Mouse (Mus musculus): Measurements from ENCODE around the gene Pex26.

Pex26 gene

DNA sequence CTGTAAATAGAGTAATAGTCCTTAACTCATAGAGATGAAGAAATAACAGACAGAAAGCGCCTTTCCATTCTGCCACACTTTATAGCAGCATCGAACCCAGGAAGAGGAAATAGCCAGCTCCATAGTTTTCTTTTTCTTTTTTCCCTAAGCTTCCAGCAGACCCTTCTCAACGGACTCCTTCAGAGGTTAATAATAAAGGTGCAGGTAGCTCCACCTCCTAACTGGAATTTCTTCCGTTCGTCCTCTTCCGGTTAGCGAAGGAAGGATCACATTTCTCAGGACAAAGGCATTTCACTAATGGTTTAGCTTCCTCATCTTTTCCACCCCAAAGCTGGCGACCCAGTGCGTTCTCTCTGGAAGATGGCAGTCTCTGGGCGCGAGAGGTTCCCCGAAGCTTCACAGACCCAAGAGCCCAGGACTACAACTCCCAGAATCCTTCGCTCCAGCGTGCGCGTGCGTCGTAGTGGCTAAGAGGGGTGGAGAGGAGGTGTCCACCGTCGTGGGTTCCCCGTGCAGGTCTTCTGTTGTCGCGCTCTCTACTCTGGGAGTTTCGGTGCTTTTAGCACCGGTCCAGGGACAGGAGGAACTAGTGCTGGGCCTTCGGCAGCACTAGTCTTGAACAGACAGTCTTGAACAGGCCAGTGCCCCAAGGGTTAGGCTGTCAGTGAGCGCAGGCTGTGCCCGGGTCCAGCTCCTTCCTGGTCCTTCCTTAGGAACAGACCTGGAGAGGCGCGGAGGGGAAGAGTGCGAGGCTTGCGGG lies at the start of gene Pex26:
TSS of gene Pex26 (plus strand) at position 254 of the 760 bp plus-strand sequence.
- DNase-seq = peak; percentile 93

DNA sequence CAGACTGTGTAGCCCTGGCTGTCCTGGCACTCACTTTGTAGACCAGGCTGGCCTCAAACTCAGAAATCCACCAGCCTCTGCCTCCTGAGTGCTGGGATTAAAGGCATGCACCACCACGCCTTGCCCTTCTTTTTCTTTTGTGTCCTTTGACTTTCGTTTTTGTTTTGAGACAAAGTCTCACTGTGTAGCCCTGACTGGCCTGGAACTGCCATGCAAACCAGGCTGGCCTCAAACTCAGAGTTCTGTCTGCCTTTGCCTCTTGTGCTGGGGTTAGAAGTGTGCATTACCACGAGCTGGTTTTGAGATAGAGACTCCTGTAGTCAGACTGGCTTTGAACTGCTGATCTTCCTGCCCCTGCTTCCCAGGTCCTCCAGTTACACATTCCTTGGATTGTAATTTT lies 49.2 kb upstream of the Pex26 start:
- no peak for DNase-seq

DNA sequence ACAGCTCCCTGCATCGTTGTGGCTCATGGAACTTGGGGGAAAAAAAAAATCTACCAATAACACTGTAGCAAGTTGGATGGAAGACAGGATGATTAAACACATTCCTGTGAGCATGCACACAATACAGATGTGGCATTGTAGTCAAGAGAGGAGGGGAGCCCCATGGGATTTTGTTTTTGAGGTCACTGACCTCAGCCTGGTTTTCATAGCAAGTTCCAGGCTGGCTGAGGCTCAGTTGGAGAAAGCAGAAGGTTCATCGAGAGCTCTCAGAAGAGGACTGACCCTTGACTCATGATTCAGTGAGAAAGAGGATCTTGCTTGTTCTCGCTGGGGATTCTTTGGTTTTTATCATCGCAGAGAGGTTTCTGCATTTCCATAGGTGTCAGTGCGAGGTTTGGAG lies 48.6 kb upstream of the Pex26 start:
- DNase-seq = no peak

DNA sequence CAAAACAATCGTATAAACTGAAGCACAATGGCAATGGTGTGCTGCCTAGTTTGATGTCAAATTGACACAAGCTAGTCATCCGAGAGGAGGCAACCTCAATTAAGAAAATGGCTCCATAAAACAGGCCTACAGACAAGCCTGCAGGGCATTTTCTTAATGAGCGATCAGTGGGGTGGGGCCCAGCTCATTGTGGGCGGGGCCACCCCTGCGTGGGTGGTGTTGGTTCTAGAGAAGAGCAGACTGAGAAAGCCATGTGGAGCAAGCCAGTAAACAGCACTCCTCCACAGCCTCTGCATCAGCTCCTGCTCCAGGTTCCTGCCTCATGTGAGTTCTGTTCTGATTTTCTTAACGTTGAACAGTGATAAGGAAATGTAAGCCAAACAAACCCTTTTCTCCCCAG lies 46.2 kb upstream of the Pex26 start:
- DNase-seq = no peak

DNA sequence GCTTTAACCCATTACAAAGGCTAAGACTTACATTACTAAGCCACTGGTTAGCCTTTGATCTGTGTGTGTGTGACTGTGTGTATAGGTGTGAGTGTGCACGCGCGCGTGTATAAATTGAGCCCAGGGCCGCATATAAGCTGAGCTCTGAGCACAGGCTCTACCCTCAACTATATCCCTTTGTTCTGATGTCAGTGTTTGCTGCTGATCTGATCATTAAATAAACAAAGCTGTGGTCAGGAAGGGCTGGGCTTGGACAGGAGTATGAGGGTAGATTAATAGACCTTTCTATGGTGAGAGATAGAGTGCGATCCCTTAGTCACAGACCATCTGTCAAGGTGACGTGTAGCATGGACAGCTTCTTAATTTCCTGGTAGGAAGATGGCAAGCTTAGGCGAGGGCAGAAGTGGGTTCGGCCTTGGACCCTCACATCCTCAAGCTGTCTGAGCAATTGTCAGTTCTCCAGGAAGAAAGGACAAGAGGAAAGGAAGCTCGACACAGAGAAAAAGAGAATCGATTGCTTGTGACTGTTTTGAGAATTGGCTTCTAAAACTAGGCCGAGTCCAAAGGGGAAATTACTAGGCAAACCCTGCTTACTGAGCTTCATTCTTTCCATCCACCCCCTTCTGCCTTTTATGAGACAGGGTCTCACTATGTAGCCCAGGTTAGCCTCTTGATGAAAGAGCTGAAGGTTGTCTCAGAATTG lies 45.0 kb upstream of the Pex26 start:
- DNase-seq = no peak

DNA sequence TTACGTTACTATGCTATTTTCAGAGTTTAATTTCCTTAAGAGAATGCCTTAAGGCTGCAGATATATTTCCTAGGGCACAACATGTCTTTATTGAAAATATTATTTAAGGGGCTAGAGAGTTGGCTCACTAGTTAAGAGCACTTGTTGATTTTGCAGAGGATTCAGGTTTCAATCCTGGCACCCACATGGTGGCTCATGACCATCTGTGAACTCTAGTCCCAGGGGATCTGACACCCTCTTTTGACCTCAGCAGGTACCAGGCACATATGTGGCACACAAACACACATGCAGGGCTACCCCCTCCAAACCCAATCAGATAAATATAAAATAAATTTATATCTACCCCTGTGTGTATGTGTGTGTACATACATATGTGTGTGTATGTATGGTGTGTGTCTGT lies 44.2 kb upstream of the Pex26 start:
- no peak for DNase-seq

DNA sequence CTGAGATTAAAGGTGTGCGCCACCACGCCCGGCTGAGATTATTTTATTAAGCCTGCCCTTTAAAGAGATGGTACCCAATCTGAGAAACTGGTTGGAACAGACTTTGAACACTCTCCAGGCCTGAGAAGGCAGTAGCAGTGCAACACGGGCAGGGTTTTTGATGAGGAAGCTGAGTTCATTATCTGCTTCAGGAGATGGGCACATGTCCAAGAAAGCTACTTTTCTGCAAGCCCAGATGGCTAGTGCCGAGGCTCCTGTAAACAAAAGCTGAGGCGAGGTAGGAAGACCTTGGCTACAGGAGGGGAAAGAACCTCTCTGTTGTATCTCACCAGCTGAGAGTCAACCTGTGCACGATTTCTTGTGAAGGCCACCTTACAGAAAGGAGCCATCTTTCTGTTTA lies 41.2 kb upstream of the Pex26 start:
- DNase-seq = no peak

DNA sequence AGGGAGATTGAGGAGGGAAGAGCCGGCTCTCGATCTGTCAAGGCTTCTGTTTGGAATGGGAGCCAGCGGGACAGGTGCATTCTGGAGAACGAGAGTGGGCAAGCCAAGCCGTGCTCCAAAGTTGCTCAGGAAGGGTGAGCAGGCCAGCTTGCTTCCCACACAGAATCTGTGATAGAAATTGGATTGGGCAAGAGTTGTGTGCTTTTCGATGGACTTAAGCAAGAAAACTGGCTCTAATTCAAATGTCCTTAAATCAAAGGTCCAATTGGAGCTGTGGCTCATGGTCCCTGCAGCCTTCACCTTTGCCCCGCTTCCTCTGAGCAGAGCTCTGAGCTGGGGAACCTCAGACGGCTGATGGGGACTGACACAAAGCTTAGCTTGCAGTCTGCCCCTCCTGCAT lies 40.0 kb upstream of the Pex26 start:
- no peak for DNase-seq

DNA sequence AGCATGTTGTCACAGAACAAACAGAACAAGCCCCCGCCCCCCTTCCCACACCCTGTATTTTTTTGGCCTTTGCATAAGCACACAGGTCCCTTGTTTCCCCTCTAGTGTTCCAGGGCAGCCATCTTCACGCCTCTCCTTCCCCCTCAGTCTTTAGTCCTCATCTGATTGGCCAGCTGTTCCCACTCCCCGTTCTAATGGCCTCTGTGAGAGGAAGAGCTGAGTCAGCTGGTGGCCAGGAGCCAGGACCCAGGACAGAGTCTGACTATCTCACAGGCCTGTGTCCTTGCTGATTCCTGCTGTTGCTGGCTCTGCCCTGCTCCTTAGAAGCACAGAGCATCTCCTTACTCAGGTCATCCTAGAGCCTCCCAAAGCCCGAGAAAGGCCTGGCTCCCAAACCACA lies 39.4 kb upstream of the Pex26 start:
- DNase-seq = peak; percentile 44

DNA sequence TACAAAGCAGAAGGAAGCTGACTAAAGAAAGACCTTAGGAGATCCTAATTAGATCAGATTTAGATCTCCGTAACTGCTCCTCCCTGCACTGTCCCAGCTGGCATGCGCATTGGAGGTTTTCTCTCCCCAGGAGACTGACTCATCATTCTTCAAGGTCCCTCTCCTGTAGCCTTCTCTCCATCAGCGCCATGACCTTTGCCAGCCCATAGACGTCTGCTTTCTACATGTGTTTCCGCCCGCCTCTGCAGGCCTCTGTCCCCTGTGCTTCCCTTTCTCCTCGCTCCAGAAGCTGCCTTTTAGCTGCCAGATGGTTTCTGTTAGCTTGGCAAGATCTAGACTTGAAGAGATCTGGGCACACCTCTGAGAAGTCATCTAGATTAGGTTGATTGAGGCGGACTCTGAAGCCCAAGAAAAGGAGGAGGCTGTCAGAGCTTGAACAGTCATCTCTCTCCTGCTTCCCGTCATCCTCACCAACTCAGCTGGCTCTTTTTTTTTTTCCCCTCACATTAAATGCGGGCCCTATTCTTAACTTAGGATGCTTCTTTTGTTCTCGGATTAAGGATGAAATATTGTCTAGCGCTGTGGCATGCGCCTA lies 38.4 kb upstream of the Pex26 start:
- no peak for DNase-seq

DNA sequence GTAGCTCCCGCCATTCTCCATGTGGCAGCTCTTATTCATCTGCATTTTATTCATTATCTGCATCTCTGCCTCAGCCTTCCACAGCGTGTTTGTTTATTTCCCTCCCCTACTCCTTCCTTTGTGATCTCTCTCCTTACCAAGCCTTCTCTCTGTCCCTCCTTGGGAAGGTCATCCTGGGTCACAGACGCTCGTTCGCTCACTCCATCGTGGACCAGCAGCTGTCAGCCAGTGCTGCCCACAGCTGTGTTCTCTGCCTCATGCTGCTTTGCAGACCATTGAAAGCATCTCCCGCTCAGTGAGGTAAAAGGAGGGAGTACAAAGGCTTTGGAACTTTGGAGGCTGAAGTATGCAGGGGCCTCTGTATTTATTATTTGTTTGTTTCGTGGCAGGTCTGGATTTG lies 37.6 kb upstream of the Pex26 start:
- no peak for DNase-seq

DNA sequence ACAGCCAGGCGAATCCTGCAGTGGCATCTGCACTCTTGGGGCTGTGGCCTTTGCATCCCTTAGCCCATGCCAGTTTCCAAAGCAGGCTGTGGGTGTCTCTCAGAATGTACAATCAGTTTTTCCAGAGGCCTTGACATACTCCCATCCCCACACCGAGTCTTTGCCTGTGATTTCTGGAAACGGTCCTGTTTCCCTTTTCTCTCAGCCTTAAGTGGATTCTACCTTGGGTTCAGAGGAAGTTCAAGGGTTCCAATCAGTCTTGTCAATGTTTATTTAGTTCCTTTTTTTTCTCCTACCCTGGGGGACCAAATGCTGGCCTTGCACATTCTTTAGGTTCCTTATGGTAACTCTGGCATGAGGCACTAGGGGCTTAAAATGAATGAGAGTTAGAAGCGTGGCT lies 36.7 kb upstream of the Pex26 start:
- DNase-seq = no peak

DNA sequence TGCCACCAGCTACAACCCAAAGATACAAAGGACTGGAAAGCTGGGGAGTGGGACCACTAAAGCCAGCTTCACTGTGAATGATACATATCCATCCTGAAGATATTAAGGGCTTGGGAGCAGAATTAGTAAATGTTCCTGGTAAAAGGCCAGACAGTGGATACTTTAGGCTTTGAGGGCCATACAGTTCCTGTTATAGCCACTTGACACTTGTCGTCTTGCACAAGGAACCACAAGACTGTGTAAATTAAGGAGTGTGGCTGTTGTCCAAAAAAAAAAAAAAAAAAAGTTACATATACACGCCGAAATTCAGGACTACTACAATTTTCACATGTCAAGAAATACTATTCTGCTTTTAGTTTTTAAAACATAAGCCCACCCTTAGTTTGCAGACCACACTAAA lies 35.1 kb upstream of the Pex26 start:
- DNase-seq = no peak

DNA sequence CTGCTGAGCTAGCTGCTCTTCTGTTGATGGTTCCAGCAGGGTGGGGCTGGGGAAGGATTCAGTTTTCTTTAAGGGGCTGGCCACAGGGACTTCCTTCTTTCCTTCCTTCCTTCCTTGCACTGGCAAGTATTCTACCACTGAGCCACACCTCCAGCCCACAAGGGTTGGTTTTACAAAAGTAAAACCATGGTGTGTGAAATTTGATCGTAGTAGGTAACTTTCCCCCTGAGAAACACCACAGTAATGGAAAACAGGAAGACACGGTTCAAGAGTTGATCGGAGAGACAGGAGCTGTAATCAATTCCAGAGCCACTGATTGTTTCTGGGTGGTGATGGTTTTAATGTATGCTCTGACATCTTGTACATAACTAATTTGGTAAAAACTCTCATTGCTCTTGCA lies 34.0 kb upstream of the Pex26 start:
- DNase-seq = no peak

DNA sequence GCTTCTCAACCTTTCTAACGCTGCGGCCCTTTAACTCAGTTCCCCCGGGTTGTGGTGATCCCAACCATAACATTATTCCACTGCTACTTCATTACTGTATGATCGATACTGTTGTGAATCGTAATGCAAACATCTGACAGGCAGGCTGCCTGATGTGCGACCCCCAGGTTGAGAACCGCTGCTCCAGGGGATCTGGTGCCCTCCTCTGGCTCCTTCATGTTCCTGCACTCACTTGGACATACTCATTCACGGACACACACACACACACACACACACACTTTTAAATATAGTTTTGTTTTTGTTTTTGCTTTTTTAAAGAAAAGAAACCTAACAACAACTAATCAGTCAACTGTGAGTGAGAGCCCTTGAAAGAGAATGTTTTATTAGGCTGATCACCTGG lies 33.3 kb upstream of the Pex26 start:
- no peak for DNase-seq

DNA sequence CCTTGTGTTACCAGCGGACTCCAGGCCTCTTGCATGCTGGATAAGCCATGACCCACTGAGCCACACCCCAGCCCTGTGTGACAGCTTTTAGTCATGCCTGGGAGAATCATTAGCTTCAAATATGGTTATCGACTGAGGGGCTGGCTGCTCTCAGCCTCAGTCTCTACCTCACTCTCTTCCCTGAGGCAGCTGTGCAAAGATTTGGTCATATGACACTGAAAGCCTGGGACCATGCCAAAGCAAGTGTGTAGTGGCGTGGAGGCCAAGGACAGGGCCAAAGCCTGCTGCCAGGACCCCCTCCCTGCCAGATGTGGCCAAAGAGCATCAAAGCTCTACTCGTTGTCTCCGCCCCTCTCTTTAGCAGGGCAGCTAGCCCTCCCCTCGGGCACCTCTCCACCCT lies 31.7 kb upstream of the Pex26 start:
- no peak for DNase-seq

DNA sequence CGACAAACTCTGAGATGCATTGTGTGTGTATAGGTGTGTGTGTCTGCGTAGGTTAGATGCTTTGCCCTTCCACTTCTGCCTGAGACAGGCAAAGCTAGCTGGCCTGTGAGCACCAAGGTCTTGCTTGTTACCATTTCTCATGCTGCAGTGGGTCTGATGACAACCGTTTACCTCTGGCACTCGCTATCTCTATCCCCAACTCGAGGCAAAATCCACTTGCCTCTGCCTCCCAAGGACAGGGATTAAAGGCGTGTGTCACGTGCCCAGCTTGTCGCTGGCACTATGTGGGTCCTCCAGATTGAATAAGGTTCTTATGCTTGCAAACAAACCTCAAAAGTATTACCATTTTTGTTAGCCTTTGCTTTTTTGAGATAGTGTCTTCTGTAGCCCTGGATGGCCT lies 30.3 kb upstream of the Pex26 start:
- DNase-seq = no peak

DNA sequence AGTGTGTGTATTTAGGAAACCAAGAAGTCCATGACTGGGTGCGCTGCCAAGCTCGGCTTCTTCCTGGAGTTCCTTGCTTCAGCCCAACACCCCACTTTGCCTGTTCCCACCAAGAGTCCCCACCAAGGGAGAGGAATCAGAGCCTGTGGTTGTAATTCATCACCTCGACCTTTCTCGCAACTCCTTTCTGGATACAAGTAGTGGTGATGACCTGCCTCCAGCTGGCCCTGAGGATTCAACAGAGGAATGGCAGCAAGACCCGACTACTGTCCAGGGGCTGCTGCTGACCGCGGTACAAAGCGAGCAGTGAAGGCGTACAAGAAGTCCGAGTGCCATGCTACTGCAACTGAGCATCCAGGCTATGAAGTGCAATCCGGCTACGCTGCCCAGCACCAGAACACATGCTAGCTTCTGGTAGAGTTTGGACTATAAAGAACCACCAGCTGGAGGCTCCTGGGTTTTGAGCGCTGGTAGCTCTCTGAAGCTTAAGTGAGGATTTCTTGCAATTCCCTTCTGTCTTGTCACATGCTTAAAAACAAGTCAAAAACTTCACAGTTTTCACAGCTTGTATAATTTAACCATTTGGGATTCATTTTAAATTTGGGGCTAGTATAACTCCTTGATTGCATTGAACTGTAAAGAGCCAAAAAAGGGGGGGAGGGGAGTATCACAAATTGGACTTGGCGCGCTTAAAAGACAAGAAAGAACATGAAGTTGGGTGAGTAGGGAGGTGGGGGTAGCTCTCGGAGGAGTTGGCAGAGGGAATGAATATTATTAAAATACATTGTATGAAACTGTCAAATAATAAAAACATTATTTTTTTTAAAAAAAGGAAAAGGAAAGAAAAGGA lies 28.8 kb upstream of the Pex26 start:
- DNase-seq = peak; percentile 14

DNA sequence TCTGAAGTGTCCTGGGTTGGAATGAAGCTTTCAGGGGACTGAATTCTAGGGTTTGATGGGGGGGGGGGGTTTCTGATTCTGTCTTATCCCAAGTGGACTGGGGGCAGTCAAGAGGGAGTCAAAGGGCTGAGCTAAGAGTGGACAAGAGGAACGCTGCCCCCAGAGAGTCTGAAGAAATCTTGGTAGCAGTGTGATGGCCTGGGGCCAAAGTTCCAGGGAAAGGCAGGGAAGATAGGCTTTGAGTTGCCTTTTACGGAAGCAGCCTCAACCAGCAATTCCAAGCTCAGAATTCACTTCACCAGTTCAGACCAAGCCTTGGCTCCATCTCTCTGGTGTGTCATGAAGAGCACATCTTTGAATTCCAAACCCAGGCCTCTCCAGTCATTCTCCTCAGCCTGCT lies 27.4 kb upstream of the Pex26 start:
- DNase-seq = no peak

DNA sequence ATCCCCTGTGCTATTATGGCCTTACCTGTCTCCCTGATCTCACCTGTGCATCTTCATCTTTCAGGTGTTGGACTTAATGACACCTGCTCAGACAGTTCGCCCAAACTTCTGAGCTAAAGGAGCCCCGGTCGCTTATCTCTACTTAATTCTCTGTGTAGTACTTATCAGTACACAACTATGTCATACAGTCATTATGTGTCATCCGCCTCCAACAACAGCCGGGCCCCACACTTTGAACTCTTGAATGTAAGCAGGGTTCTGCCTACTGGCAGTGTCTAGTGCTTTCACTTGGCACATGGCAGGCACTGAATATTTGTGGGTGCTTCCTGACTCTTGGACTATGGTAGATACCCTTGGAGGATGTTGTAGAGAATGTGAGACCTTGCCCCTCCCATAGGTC lies 23.9 kb upstream of the Pex26 start:
- DNase-seq = no peak

DNA sequence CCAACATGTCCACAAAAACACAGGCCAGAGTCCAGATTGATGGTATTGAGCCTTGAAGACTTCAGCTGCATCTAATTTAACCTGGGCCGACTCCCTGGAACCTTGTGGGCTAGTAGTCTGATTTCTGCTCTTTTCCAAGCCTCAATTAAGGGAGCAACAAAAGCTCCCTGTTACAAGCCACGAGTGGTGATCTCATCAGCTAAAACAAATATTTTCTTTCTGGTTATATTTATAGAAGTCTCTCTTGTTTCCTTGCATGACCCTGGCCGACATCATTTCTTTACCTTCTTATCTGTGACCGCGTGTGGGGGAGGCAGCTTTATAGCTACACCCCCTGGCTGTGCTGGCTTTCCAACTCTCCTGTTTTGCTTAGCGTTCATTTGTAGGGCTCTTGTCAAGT lies 23.3 kb upstream of the Pex26 start:
- DNase-seq = no peak

DNA sequence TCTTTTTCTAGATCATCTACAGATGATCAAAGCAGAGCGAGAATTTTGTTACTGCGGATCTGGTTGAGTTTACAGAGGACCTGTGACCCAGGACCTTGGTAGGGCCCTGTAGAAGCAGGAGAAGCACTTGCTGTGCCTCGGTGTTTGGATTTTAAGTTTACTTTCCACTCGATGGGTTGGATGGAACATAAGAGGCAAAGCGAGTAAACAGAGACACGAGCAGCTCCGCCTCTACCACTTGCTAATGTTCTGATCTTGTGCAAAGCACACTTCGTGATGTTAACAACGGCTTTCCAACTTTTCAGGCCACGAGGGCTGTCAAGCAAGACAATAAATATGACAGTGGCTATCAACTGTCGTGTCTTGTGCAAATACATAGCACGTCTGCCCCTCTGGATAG lies 20.9 kb upstream of the Pex26 start:
- DNase-seq = no peak

DNA sequence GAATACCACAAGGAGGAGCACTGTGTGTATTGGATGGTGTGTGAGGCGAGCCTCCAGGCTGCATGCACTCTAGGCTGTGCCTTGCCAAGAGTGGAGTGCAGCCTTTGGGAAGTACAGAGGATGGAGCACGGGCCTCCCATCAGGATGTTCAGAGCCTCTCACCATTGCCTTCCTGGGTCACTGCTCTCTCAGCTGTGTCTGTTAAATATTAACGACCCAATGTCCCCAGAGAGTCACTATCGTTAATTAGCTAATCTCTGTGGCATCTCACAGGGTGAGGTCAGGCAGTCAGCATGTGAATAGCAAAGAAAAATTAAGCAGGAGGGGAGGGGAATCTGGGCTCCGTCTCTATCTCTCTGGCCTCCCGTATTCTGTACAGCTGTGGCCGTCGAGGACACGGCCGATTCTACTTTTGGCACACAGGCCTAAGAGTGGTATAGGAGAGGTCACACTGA lies 17.3 kb upstream of the Pex26 start:
- DNase-seq = no peak

All from layer of hippocampus, adult 9-11 months (tissue).